Mouse (Mus musculus): ENCODE measurements around the gene Ipmk. TPM values are rescaled to one million over a fixed set of nuclear protein-coding genes. Genes with fewer than 3 reads are reported as not detected.
"Not testable (repeated sequence)": the region's sequence is repeated elsewhere in the genome, so short reads cannot be mapped to it uniquely, and the experiment has no call there.

Gene Ipmk
- polyA plus RNA-seq, 1 experiment: 17.5 TPM

GRCm38 (mm10) chr10:71443086-71443485 lies 95.5 kb downstream of the Ipmk start:
- TF ChIP-seq CTCF (IDR thresholded peaks at IDR 0.05; ENCODE audit: borderline replicate concordance, insufficient read depth, low read depth, low read length) (no peak), POLR2A (IDR thresholded peaks at IDR 0.05; ENCODE audit: borderline replicate concordance, insufficient read depth, low read length) (no peak)
- Histone ChIP-seq H3K27me3 (ENCODE audit: control insufficient read depth, insufficient read depth, low read length) (no peaks in the 10 kb centered on the region), H3K27ac (ENCODE audit: insufficient read depth, low read length) (no peak overlapping the region), H3K4me3 (replicated peaks; ENCODE audit: insufficient read depth, low read depth, low read length) (no peak overlapping the region), H3K4me1 (ENCODE audit: control insufficient read depth, insufficient read depth, low read length) (no peaks in the 10 kb centered on the region)
- no peak for DNase-seq

GRCm38 (mm10) chr10:71447661-71448060 lies 100.1 kb downstream of the Ipmk start:
- no peak for DNase-seq

GRCm38 (mm10) chr10:71448284-71448683 lies 100.7 kb downstream of the Ipmk start:
- Histone ChIP-seq H3K27me3 (ENCODE audit: control insufficient read depth, insufficient read depth, low read length) (no peaks in the 10 kb centered on the region), H3K4me3 (replicated peaks; ENCODE audit: insufficient read depth, low read depth, low read length) (no peak overlapping the region), H3K4me1 (ENCODE audit: control insufficient read depth, insufficient read depth, low read length) (no peaks in the 10 kb centered on the region), H3K27ac (ENCODE audit: insufficient read depth, low read length) (no peak overlapping the region)
- 64% methylated on average over 5 of the region's 5 CpGs for WGBS
- no peak for DNase-seq
- no peak for TF ChIP-seq CTCF (IDR thresholded peaks at IDR 0.05; ENCODE audit: borderline replicate concordance, insufficient read depth, low read depth, low read length)
- no peak for TF ChIP-seq POLR2A (IDR thresholded peaks at IDR 0.05; ENCODE audit: borderline replicate concordance, insufficient read depth, low read length)

More at GRCm38 (mm10) chr10:71447661-71448060, 100.1 kb downstream of the Ipmk start:
- Histone ChIP-seq H3K27ac (ENCODE audit: insufficient read depth, low read length) (no peak overlapping the region), H3K4me1 (ENCODE audit: control insufficient read depth, insufficient read depth, low read length) (no peaks in the 10 kb centered on the region), H3K27me3 (ENCODE audit: control insufficient read depth, insufficient read depth, low read length) (no peaks in the 10 kb centered on the region), H3K4me3 (replicated peaks; ENCODE audit: insufficient read depth, low read depth, low read length) (no peak overlapping the region)
- whole genome bisulfite sequencing: 59% methylated on average over 8 of the region's 8 CpGs
- TF ChIP-seq CTCF (IDR thresholded peaks at IDR 0.05; ENCODE audit: borderline replicate concordance, insufficient read depth, low read depth, low read length) (no peak), POLR2A (IDR thresholded peaks at IDR 0.05; ENCODE audit: borderline replicate concordance, insufficient read depth, low read length) (no peak)

- Histone ChIP-seq H3K27me3 (ENCODE audit: control insufficient read depth, insufficient read depth, low read length) (no peaks in the 10 kb centered on the region), H3K4me3 (replicated peaks; ENCODE audit: insufficient read depth, low read depth, low read length) (no peak overlapping the region), H3K27ac (ENCODE audit: insufficient read depth, low read length) (no peak overlapping the region), H3K4me1 (ENCODE audit: control insufficient read depth, insufficient read depth, low read length) (no peaks in the 10 kb centered on the region)
- WGBS: 60% methylated on average over 3 of the region's 3 CpGs
- no peak for TF ChIP-seq CTCF (IDR thresholded peaks at IDR 0.05; ENCODE audit: borderline replicate concordance, insufficient read depth, low read depth, low read length)
- no peak for TF ChIP-seq POLR2A (IDR thresholded peaks at IDR 0.05; ENCODE audit: borderline replicate concordance, insufficient read depth, low read length)
- DNase-seq: no peak
Measured at GRCm38 (mm10) chr10:71455355-71455754, 107.8 kb downstream of the Ipmk start.

GRCm38 (mm10) chr10:71462371-71462770 lies 114.8 kb downstream of the Ipmk start:
- not testable (repeated sequence) for H3K27ac ChIP-seq (ENCODE audit: insufficient read depth, low read length); H3K4me1 ChIP-seq (ENCODE audit: control insufficient read depth, insufficient read depth, low read length); DNase-seq; H3K4me3 ChIP-seq (replicated peaks; ENCODE audit: insufficient read depth, low read depth, low read length); H3K27me3 ChIP-seq (ENCODE audit: control insufficient read depth, insufficient read depth, low read length)
- WGBS: 81% methylated on average over 13 of the region's 13 CpGs

- TF ChIP-seq POLR2A (IDR thresholded peaks at IDR 0.05; ENCODE audit: borderline replicate concordance, insufficient read depth, low read length) (no peak), CTCF (IDR thresholded peaks at IDR 0.05; ENCODE audit: borderline replicate concordance, insufficient read depth, low read depth, low read length) (no peak)
- 97% methylated on average over 6 of the region's 6 CpGs for WGBS
- H3K4me3 ChIP-seq (replicated peaks; ENCODE audit: insufficient read depth, low read depth, low read length): no peak overlapping the region
- no peaks in the 10 kb centered on the region for H3K27me3 ChIP-seq (ENCODE audit: control insufficient read depth, insufficient read depth, low read length)
- no peak for DNase-seq
- no peak overlapping the region for H3K27ac ChIP-seq (ENCODE audit: insufficient read depth, low read length)
- H3K4me1 ChIP-seq (ENCODE audit: control insufficient read depth, insufficient read depth, low read length): no peaks in the 10 kb centered on the region
Measured at GRCm38 (mm10) chr10:71464417-71464816, 116.9 kb downstream of the Ipmk start.

GRCm38 (mm10) chr10:71468315-71468714 lies 120.8 kb downstream of the Ipmk start:
- no peak for DNase-seq
- H3K27me3 ChIP-seq (ENCODE audit: control insufficient read depth, insufficient read depth, low read length): no peaks in the 10 kb centered on the region; the same call in 1 of the 2 replicates
- H3K27ac ChIP-seq (ENCODE audit: insufficient read depth, low read length): no peak overlapping the region
- no peaks in the 10 kb centered on the region for H3K4me1 ChIP-seq (ENCODE audit: control insufficient read depth, insufficient read depth, low read length)
- TF ChIP-seq CTCF (IDR thresholded peaks at IDR 0.05; ENCODE audit: borderline replicate concordance, insufficient read depth, low read depth, low read length) (no peak), POLR2A (IDR thresholded peaks at IDR 0.05; ENCODE audit: borderline replicate concordance, insufficient read depth, low read length) (no peak)
- 96% methylated on average over 3 of the region's 3 CpGs for WGBS
- H3K4me3 ChIP-seq (replicated peaks; ENCODE audit: insufficient read depth, low read depth, low read length): no peak overlapping the region

- no peak overlapping the region for H3K4me3 ChIP-seq (replicated peaks; ENCODE audit: insufficient read depth, low read depth, low read length)
- H3K27me3 ChIP-seq (ENCODE audit: control insufficient read depth, insufficient read depth, low read length): no peaks in the 10 kb centered on the region; the same call in 1 of the 2 replicates
- no peak for DNase-seq
- no peak for TF ChIP-seq POLR2A (IDR thresholded peaks at IDR 0.05; ENCODE audit: borderline replicate concordance, insufficient read depth, low read length)
- TF ChIP-seq CTCF (IDR thresholded peaks at IDR 0.05; ENCODE audit: borderline replicate concordance, insufficient read depth, low read depth, low read length): no peak
- 25% methylated on average over 13 of the region's 13 CpGs for WGBS
- no peaks in the 10 kb centered on the region for H3K4me1 ChIP-seq (ENCODE audit: control insufficient read depth, insufficient read depth, low read length)
- no peak overlapping the region for H3K27ac ChIP-seq (ENCODE audit: insufficient read depth, low read length)
Measured at GRCm38 (mm10) chr10:71469751-71470150, 122.2 kb downstream of the Ipmk start.

Data from cerebellum, adult 2 months (tissue).